Mouse (Mus musculus) spleen, adult 18-20 months (tissue): ENCODE results near the gene Abtb2.

Source experiments
- DNase-seq, 2 experiments: peaks; one replicate each; pipeline ENCODE4 v3.0.0; 2022; ENCODE audit warnings: mixed read lengths in 2 of 2

Abtb2 gene

GRCm38 (mm10) chr2:103746096-103746495, 180.0 kb downstream of the Abtb2 start:
- DNase-seq, result no peak

DNA sequence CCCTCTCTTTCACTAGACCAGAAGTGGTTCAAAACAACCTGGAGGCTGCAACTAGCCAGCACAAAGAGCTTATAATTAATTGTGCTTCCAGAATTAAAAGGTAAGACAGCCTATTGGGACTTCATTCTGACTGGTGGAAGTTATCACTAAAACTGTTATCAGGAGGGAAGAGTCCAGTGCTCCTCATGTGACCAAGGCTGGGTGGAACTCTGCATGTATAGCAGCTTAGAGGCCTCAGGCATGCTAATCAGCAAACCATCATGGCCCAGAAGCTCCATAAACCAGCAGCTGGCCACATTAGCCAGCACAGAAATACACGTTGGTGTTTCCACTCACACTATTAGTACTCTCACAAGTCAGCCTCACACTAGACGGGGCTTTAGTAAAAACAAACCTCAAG, 180.7 kb downstream of the Abtb2 start:
- DNase-seq, result no peak

DNA sequence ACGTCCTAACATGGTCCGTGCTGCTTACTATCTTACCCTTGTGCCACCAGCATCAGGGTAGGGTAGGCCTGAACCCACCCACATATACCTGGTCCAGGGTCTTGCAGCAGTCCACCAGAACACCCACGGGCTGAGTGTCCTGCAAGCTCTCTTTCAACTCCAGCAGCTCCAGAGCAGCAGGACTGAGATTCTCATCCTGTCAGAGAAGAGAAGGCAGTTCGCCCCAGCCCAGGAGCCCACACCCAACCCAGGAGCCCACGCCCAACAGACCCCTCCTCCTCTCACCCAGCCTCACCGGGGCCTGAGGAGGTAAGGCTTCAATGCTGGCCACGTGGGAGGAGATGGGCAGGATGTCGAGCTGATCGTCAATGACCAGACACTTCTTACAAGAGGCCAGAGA, 181.8 kb downstream of the Abtb2 start:
- DNase-seq, result no peak

DNA sequence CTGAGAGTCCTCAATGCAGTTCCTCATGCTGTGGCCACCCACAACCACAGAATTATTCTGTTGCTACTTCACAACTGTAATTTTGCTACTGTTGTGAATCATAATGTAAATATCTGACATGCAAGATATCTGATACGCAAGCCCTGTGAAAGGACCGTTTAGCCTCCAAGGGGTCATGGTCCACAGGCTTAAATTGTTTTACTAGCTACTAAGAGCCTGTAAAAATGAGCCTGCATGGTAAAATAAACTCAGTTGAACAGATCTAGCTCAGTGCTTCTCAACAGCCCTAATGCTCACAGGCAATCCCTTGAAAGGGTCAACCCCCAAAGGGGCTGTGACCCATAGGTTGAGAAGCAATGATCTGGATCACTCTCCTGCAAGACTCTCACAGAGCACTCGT, 183.0 kb downstream of the Abtb2 start:
- no peak for DNase-seq

- no peak for DNase-seq
Measured at GRCm38 (mm10) chr2:103751771-103752170, 185.7 kb downstream of the Abtb2 start.

GRCm38 (mm10) chr2:103754614-103755013, 188.5 kb downstream of the Abtb2 start:
- DNase-seq, result no peak

GRCm38 (mm10) chr2:103755458-103756085, 189.5 kb downstream of the Abtb2 start:
- no peak for DNase-seq

DNA sequence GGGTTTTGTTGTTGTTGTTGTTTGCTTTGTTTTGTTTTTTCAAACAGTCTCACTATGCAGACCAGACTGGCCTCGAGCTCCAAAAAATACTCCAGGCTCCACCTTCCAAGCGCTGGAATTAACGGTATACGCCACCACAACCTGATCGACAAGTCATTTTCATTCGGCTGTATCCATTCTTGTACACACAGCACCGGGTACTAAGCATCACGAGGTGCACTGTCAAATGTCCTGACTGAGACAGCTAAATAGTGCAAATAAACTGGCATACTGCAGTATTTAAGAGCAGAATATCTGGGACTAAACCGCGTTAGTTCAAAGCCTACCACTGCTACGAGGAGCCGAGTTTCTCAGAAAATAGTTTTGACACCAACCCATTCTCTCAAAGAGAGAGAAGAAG, 194.3 kb downstream of the Abtb2 start:
- no peak for DNase-seq

DNA sequence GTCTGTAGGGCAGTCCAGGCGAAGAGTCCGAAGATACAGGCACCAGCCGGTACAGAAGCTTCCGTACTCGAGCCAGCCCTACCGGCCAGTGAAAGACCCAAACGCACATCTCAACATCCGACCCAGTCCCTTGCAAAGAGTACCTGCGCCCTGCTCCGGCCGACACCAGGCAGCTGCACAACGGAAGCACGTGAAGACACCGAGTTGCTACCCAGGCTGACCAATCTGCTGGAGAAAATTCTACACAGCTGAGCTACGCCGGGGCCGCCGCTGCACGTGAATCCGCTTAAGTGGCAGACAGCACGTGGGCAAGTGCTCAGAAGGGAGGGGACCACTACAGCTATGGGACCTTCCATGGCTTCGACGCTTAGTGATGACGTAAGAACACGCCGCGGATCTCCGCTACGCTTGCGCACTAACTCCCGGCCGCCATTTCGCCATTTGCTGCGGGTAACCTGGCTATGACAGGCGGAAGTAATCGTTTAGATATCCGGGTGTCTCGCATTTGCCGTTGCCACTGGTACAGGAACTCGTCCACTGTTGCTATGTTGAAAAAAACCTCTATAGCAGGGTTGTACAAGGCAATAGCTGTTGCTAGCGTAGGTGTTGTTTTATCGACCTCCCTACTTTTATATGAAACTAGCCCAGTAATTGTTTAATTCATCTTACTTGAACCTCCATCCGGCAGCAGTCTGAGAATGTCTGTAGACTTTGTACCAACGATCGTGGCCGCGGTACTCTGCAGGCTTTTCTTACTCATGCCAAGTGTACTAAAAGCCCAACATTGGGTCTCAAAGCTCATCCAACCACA, 195.0 kb downstream of the Abtb2 start, which contains the start of gene Nat10:
Nat10 (minus strand) TSS at position 365 of the 811 bp plus-strand sequence.
- peak; percentile 95 for DNase-seq

DNA sequence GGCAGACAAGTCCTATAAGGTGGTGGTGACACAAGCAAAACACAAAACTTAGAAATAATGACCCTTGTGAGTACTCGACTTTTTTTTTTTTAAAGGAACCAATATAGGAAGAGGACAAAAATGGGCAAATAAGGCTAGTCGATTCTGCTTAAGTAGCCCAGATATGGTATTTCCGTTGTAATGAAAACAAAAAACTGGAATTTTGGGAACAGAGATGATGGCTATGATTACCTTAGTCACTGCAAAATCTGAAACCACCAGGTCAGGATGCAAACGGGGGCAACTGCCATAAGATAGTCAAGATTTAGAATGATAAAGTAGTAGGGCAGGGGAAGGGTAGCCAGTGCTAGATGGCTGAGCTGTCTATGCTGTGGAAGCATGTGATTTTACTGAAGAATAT, 195.9 kb downstream of the Abtb2 start:
- no peak for DNase-seq

- DNase-seq, result no peak
Measured at GRCm38 (mm10) chr2:103762492-103762891, 196.4 kb downstream of the Abtb2 start.
